ENCODE assay signal across 8 mouse cellular contexts in genomic region chr3:89394006-89394893, GRCm38 (mm10). TPM values are rescaled to one million over a fixed set of nuclear protein-coding genes. Genes with fewer than 3 reads are reported as not detected.
A peak's percentile ranks its signal among the peaks of the same experiment; 100 is the strongest.
DNase-seq lines count a peak whose midpoint lies in the region; ATAC-seq and TF ChIP-seq lines count a peak whose summit lies in the region.

Gene Zbtb7b, minus strand, starts transcription at chr3:89394776.

- WGBS in embryonic facial prominence, embryonic 14.5 days = under 1% methylated on average over 32 of the region's 42 CpGs
- under 1% methylated on average over 40 of the region's 42 CpGs for WGBS in liver, embryonic 12.5 days (ENCODE audit: insufficient replicate concordance)
- WGBS in stomach, embryonic 16.5 days = under 1% methylated on average over 39 of the region's 42 CpGs

- peak; percentile 37 for ATAC-seq in embryonic facial prominence, embryonic 14.5 days (ENCODE audit: low read depth)
- ATAC-seq in liver, embryonic 12.5 days = peak; percentile 50
- peak; percentile 44 for ATAC-seq in stomach, embryonic 16.5 days (ENCODE audit: insufficient read depth, low FRiP score)

- H3K4me2 ChIP-seq in embryonic facial prominence, embryonic 14.5 days (ENCODE audit: low read depth, low read length) = peak within 1 kb of the TSS; percentile 91
- H3K4me2 ChIP-seq in liver, embryonic 12.5 days = peak within 1 kb of the TSS; percentile 98
- H3K4me2 ChIP-seq in myocyte (ENCODE audit: low read depth) = peak within 1 kb of the TSS; percentile 90
- H3K4me2 ChIP-seq in stomach, embryonic 16.5 days (ENCODE audit: low read depth, low read length) = peak within 1 kb of the TSS; percentile 100

- H3K79me2 ChIP-seq in myocyte (ENCODE audit: control insufficient read depth, insufficient read depth) = peaks cover 29% of the 10 kb centered on the region

- no peaks in the 10 kb centered on the region for H3K9me3 ChIP-seq in embryonic facial prominence, embryonic 14.5 days (ENCODE audit: control insufficient read depth, low read length)
- H3K9me3 ChIP-seq in liver, embryonic 12.5 days (replicated peaks) = no peaks in the 10 kb centered on the region
- no peaks in the 10 kb centered on the region for H3K9me3 ChIP-seq in stomach, embryonic 16.5 days (replicated peaks; ENCODE audit: control insufficient read depth, low read length)

- H3K4me3 ChIP-seq in embryonic facial prominence, embryonic 14.5 days (ENCODE audit: low read depth, low read length) = peak within 1 kb of the TSS; percentile 49
- peak within 1 kb of the TSS; percentile 63 for H3K4me3 ChIP-seq in liver, embryonic 12.5 days
- H3K4me3 ChIP-seq in myocyte = peak within 1 kb of the TSS; percentile 99
- peak within 1 kb of the TSS; percentile 81 for H3K4me3 ChIP-seq in stomach, embryonic 16.5 days (replicated peaks; ENCODE audit: low read length)

- peak; percentile 80 for DNase-seq in CD4-positive helper T cell, adult 2 months (ENCODE audit: low read depth, low spot score)
- peak; percentile 93 for DNase-seq in adrenal gland, postnatal 14 days
- DNase-seq in embryonic facial prominence, embryonic 14.5 days (ENCODE audit: low spot score) = peak; percentile 81
- DNase-seq in heart, adult 9 months (ENCODE audit: low spot score in 2 of 2) = peak; percentile 78 to 81
- DNase-seq in kidney, adult 9 months = peak; percentile 94

- H3K36me3 ChIP-seq in embryonic facial prominence, embryonic 14.5 days (ENCODE audit: control insufficient read depth, insufficient read depth, low read length) = no peaks in the 10 kb centered on the region
- 0 out of 2 replicates have a peak, but pooled peaks cover 2% of the 10 kb centered on the region for H3K36me3 ChIP-seq in liver, embryonic 12.5 days
- H3K36me3 ChIP-seq in myocyte (ENCODE audit: control insufficient read depth, insufficient read depth) = no peaks in the 10 kb centered on the region
- H3K36me3 ChIP-seq in stomach, embryonic 16.5 days (ENCODE audit: control insufficient read depth, insufficient read depth, low read length) = no peaks in the 10 kb centered on the region

- peak within 1 kb of the TSS; percentile 78 for H3K27ac ChIP-seq in embryonic facial prominence, embryonic 14.5 days (replicated peaks; ENCODE audit: low read depth, low read length)
- H3K27ac ChIP-seq in liver, embryonic 12.5 days = peak within 1 kb of the TSS; percentile 85
- peak within 1 kb of the TSS; percentile 98 for H3K27ac ChIP-seq in stomach, embryonic 16.5 days (ENCODE audit: low read length)

- peaks cover 14% of the 10 kb centered on the region for H3K27me3 ChIP-seq in embryonic facial prominence, embryonic 14.5 days (replicated peaks; ENCODE audit: control insufficient read depth, insufficient read depth, low read length)
- H3K27me3 ChIP-seq in liver, embryonic 12.5 days (replicated peaks) = peaks cover 31% of the 10 kb centered on the region
- no peaks in the 10 kb centered on the region for H3K27me3 ChIP-seq in myocyte (ENCODE audit: control insufficient read depth, insufficient read depth, insufficient read length)
- no peaks in the 10 kb centered on the region for H3K27me3 ChIP-seq in stomach, embryonic 16.5 days (ENCODE audit: control insufficient read depth, insufficient read depth, low read length)

- peak within 1 kb of the TSS; percentile 66 for H3ac ChIP-seq in myocyte (ENCODE audit: control insufficient read depth, insufficient read length)

- peak within 1 kb of the TSS; percentile 67 for H3K9ac ChIP-seq in embryonic facial prominence, embryonic 14.5 days (ENCODE audit: low read depth, low read length)
- peak within 1 kb of the TSS; percentile 81 for H3K9ac ChIP-seq in liver, embryonic 12.5 days
- peak within 1 kb of the TSS; percentile 86 for H3K9ac ChIP-seq in stomach, embryonic 16.5 days (ENCODE audit: low read length)

- peak; percentile 51 for TF ChIP-seq POLR2A in myocyte (IDR thresholded peaks at IDR 0.05; ENCODE audit: insufficient read length, low read depth)

- peaks cover 36% of the 10 kb centered on the region for H3K4me1 ChIP-seq in embryonic facial prominence, embryonic 14.5 days (ENCODE audit: control insufficient read depth, insufficient read depth, low read length)
- peaks cover 79% of the 10 kb centered on the region for H3K4me1 ChIP-seq in liver, embryonic 12.5 days
- peaks cover 30% of the 10 kb centered on the region for H3K4me1 ChIP-seq in stomach, embryonic 16.5 days (ENCODE audit: control insufficient read depth, insufficient read depth, low read length)

TF ChIP-seq in myocyte, 11 proteins besides CTCF, POLR2A, EP300 and RAD21:
- peak in 1 of 3 experiments; percentile 25 for TF ChIP-seq MYOD1 (IDR thresholded peaks at IDR 0.05; ENCODE audit: control insufficient read depth in 1 of 3, insufficient read length in 2 of 3, low read depth in 2 of 3)
- TF ChIP-seq POLR2AphosphoS2 (IDR thresholded peaks at IDR 0.05; ENCODE audit: insufficient read length, low read depth) = peak; percentile 32
- no peak for TF ChIP-seq SRF (IDR thresholded peaks at IDR 0.05; ENCODE audit: control insufficient read depth, insufficient read length, low read depth)
- peak in 1 of 3 experiments; percentile 37 for TF ChIP-seq MYOG (IDR thresholded peaks at IDR 0.05; ENCODE audit: control insufficient read depth in 1 of 3, insufficient read depth in 1 of 3, insufficient read length in 2 of 3, low read depth in 2 of 3)
- no peak for TF ChIP-seq MAX (IDR thresholded peaks at IDR 0.05; ENCODE audit: low read depth)
- no peak for TF ChIP-seq CEBPB (IDR thresholded peaks at IDR 0.05; ENCODE audit: insufficient read depth, poor library complexity, severe bottlenecking)
- TF ChIP-seq REST (IDR thresholded peaks at IDR 0.05; ENCODE audit: insufficient read depth, insufficient read length) = no peak
- no peak for TF ChIP-seq E2F4 (IDR thresholded peaks at IDR 0.05; ENCODE audit: insufficient read depth)
- TF ChIP-seq USF1 (IDR thresholded peaks at IDR 0.05; ENCODE audit: low read depth) = no peak
- no peak for TF ChIP-seq TCF3 (IDR thresholded peaks at IDR 0.05; ENCODE audit: insufficient read length, low read depth)

RNA-seq across cellular contexts. Expression of gene Zbtb7b, which starts in this region (rescaled TPM):
- 67.1 and 72.7 TPM in 2 replicates for total RNA-seq in adrenal gland, postnatal 14 days (2021)
- polyA plus RNA-seq in embryonic facial prominence, embryonic 14.5 days (2014; fragmentation: Nextera tagmentation; extraction: Ambion mirVana) = 2.3 and 3.6 TPM in 2 replicates
- polyA plus RNA-seq in liver, embryonic 12.5 days (2016; fragmentation: Nextera tagmentation; extraction: Ambion mirVana) = 1.2 and 1.6 TPM in 2 replicates
- polyA plus RNA-seq in myocyte (2012; fragmentation: generic; extraction: Trizol) = 47.0 TPM
- polyA plus RNA-seq in stomach, embryonic 16.5 days (2015; fragmentation: Nextera tagmentation; extraction: Ambion mirVana) = 8.0 and 9.2 TPM in 2 replicates

Comparison
In these comparisons a context has a peak if more than half of its experiments do, and no peak if none do; other contexts are left out.
1. Peak in every context shown above with its lines: DNase-seq, ATAC-seq, H3K4me3 ChIP-seq and H3K27ac ChIP-seq.
2. H3K4me3 ChIP-seq: peak in every context shown above with its lines; median percentile 99 in myocyte; 81 in stomach, embryonic 16.5 days; 63 in liver, embryonic 12.5 days; 49 in embryonic facial prominence, embryonic 14.5 days.